Mouse (Mus musculus) forebrain, postnatal 0 days (tissue): Measurements from ENCODE around the gene Sox3. TPM values are rescaled to one million over a fixed set of nuclear protein-coding genes. Genes with fewer than 3 reads are reported as not detected.

Experiments
- ATAC-seq: fragments of 200-750 bp; cut with Nextera tagmentation; 2 replicates; pipeline ENCODE4 v1.8.0; 2017; ENCODE audit warnings: mild to moderate bottlenecking, moderate library complexity
- DNase-seq: peaks from one replicate; pipeline ENCODE4 v3.0.0-alpha.2; 2015
- H3K27ac ChIP-seq: fragments of 300-500 bp; sonication (generic); 2 replicates; pipeline ENCODE4 v1.5.1; 2014; ENCODE audit warnings: low read depth, mild to moderate bottlenecking, antibody characterized with exemption, low read length, moderate library complexity, mixed read lengths
- H3K27me3 ChIP-seq: fragments of 300-500 bp; sonication (generic); 2 replicates; pipeline ENCODE4 v1.6.1; 2014; ENCODE audit warnings: mild to moderate bottlenecking, low read length, mixed read lengths; ENCODE audit not compliant: insufficient read depth
- H3K36me3 ChIP-seq: fragments of 300-500 bp; sonication (generic); 2 replicates; pipeline ENCODE4 v1.6.1; 2014; ENCODE audit warnings: mild to moderate bottlenecking, moderate library complexity; ENCODE audit not compliant: insufficient read depth
- H3K4me1 ChIP-seq: fragments of 300-500 bp; sonication (generic); 2 replicates; pipeline ENCODE4 v1.6.1; 2014; ENCODE audit warnings: antibody characterized with exemption; ENCODE audit not compliant: insufficient read depth
- H3K4me2 ChIP-seq: fragments of 300-500 bp; sonication (generic); 2 replicates; pipeline ENCODE4 v1.6.1; 2014; ENCODE audit warnings: low read depth, mild to moderate bottlenecking, moderate library complexity
- H3K4me3 ChIP-seq: fragments of 300-500 bp; sonication (generic); 2 replicates; pipeline ENCODE4 v1.5.1; 2014; ENCODE audit warnings: low read depth, low read length, mixed read lengths
- H3K9ac ChIP-seq: fragments of 300-500 bp; sonication (generic); 2 replicates; pipeline ENCODE4 v1.6.1; 2014; ENCODE audit warnings: mild to moderate bottlenecking
- H3K9me3 ChIP-seq: fragments of 300-500 bp; sonication (generic); 2 replicates; pipeline ENCODE4 v1.6.1; 2016; ENCODE audit warnings: low read length
- CTCF ChIP-seq: sonication (generic); IDR thresholded peaks from 2 replicates; pipeline ENCODE4 v1.5.1; 2016; ENCODE audit warnings: antibody characterized with exemption, control low read depth, low read depth
- WGBS: fragments of 180-500 bp; shearing (Covaris S2); extraction: QIAGEN DNeasy Blood & Tissue Kit; methylation state at CpG from one replicate; pipeline ENCODE4 v1.1.7; 2014; 5-methylcytosine and 5-hydroxymethylcytosine counted together
- polyA plus RNA-seq: library from polyadenylated mRNA; unstranded; fragments of >200 nt; fragmentation: Nextera tagmentation; extraction: Ambion mirVana; gene quantifications from 2 replicates; pipeline ENCODE4 v1.2.1, GENCODE M21; 2015
- total RNA-seq: library from RNA; depleted of rRNA; stranded (reverse); fragments of >200 nt; gene quantifications from 2 replicates; pipeline ENCODE4 v1.2.3, GENCODE M21; 2014; rRNA removed

Gene Sox3
- total RNA-seq, result 2.0 and 2.4 TPM in 2 replicates
- polyA plus RNA-seq, result 2.1 and 2.7 TPM in 2 replicates

- H3K27ac ChIP-seq, result no peak within 1 kb of the TSS
- no peaks in the 10 kb centered on the region for H3K9me3 ChIP-seq
- peak within 1 kb of the TSS; percentile 41 for H3K9ac ChIP-seq
- 33% methylated on average over 78 of the region's 92 CpGs for WGBS
- TF ChIP-seq CTCF, result no peak
- no peaks in the 10 kb centered on the region for H3K4me1 ChIP-seq
- no peaks in the 10 kb centered on the region for H3K27me3 ChIP-seq
- H3K36me3 ChIP-seq, result no peaks in the 10 kb centered on the region
- H3K4me3 ChIP-seq, result peak within 1 kb of the TSS; percentile 48
- peak within 1 kb of the TSS; percentile 64 for H3K4me2 ChIP-seq
- DNase-seq, result peak; percentile 47
- ATAC-seq, result peak; percentile 47
These were observed at the start of gene Sox3 for GRCm38 (mm10) chrX:60892801-60893681. TSS of gene Sox3 (minus strand) at chrX:60893430.

GRCm38 (mm10) chrX:60940225-60940624, 47.0 kb upstream of the Sox3 start:
- Histone ChIP-seq H3K4me1 (no peaks in the 10 kb centered on the region), H3K4me2 (no peak overlapping the region), H3K27ac (no peak overlapping the region), H3K36me3 (no peaks in the 10 kb centered on the region), H3K9ac (no peak overlapping the region), H3K4me3 (no peak overlapping the region), H3K27me3 (no peaks in the 10 kb centered on the region), H3K9me3 (no peaks in the 10 kb centered on the region)
- TF ChIP-seq CTCF, result no peak
- DNase-seq (no peak), ATAC-seq (no peak)
- WGBS, result 53% methylated on average over 3 of the region's 3 CpGs

- no peak for ATAC-seq
- H3K9me3 ChIP-seq, result no peaks in the 10 kb centered on the region
- no peaks in the 10 kb centered on the region for H3K4me1 ChIP-seq
- no peak overlapping the region for H3K9ac ChIP-seq
- H3K36me3 ChIP-seq, result no peaks in the 10 kb centered on the region
- no peak overlapping the region for H3K4me2 ChIP-seq
- no peaks in the 10 kb centered on the region; the same call in 1 of the 2 replicates for H3K27me3 ChIP-seq
- no peak for DNase-seq
- no peak overlapping the region for H3K4me3 ChIP-seq
- 35% methylated on average over 4 of the region's 4 CpGs for WGBS
- no peak overlapping the region for H3K27ac ChIP-seq
- TF ChIP-seq CTCF, result no peak
These were observed 6.3 kb upstream of the Sox3 start for GRCm38 (mm10) chrX:60899546-60899945.

GRCm38 (mm10) chrX:60898641-60899040, 5.4 kb upstream of the Sox3 start:
- Histone ChIP-seq H3K4me1 (no peaks in the 10 kb centered on the region), H3K27me3 (no peaks in the 10 kb centered on the region; the same call in 1 of the 2 replicates), H3K4me3 (no peak overlapping the region), H3K4me2 (0 out of 2 replicates have a peak overlapping the region, but pooled peaks have one; percentile 8), H3K9ac (no peak overlapping the region), H3K36me3 (no peaks in the 10 kb centered on the region), H3K9me3 (no peaks in the 10 kb centered on the region), H3K27ac (no peak overlapping the region)
- DNase-seq (peak; percentile 32), ATAC-seq (no peak)
- no peak for TF ChIP-seq CTCF
- 19% methylated on average over 18 of the region's 18 CpGs for WGBS

GRCm38 (mm10) chrX:60896296-60896695, 3.1 kb upstream of the Sox3 start:
- H3K4me2 ChIP-seq, result no peak overlapping the region
- H3K4me1 ChIP-seq, result no peaks in the 10 kb centered on the region
- no peak overlapping the region for H3K9ac ChIP-seq
- H3K27ac ChIP-seq, result no peak overlapping the region
- no peaks in the 10 kb centered on the region for H3K36me3 ChIP-seq
- H3K27me3 ChIP-seq, result no peaks in the 10 kb centered on the region; the same call in 1 of the 2 replicates
- no peak overlapping the region for H3K4me3 ChIP-seq
- WGBS, result 14% methylated on average over 13 of the region's 13 CpGs
- TF ChIP-seq CTCF, result 0 out of 2 replicates have a peak, but pooled peaks have one; percentile 23
- DNase-seq, result peak; percentile 40
- no peak for ATAC-seq
- no peaks in the 10 kb centered on the region for H3K9me3 ChIP-seq

- Histone ChIP-seq H3K27me3 (no peaks in the 10 kb centered on the region), H3K9ac (no peak overlapping the region), H3K27ac (no peak overlapping the region), H3K9me3 (no peaks in the 10 kb centered on the region), H3K4me2 (no peak overlapping the region; the same call in 1 of the 2 replicates), H3K4me3 (no peak overlapping the region), H3K36me3 (no peaks in the 10 kb centered on the region), H3K4me1 (no peaks in the 10 kb centered on the region)
- TF ChIP-seq CTCF, result no peak
- DNase-seq (no peak), ATAC-seq (no peak)
- 29% methylated on average over 11 of the region's 11 CpGs for whole genome bisulfite sequencing
These were observed 2.2 kb upstream of the Sox3 start for GRCm38 (mm10) chrX:60895416-60895815.
